Mouse (Mus musculus): ENCODE measurements around the gene Rps13.

The Rps13 gene

GRCm38 (mm10) chr7:116333713-116334668, at the start of gene Rps13:
Gene Rps13, minus strand, starts transcription at chr7:116334195.
- peak; percentile 94 for DNase-seq (ENCODE audit: low read depth, low spot score)

- DNase-seq (ENCODE audit: low read depth, low spot score): peak; percentile 4
Observed at GRCm38 (mm10) chr7:116379181-116379580, 45.2 kb upstream of the Rps13 start.

GRCm38 (mm10) chr7:116374284-116374683, 40.3 kb upstream of the Rps13 start:
- DNase-seq (ENCODE audit: low read depth, low spot score): no peak

- DNase-seq (ENCODE audit: low read depth, low spot score): peak; percentile 87
Observed at GRCm38 (mm10) chr7:116336226-116336625, 2.2 kb upstream of the Rps13 start.

- peak; percentile 21 for DNase-seq (ENCODE audit: low read depth, low spot score)
Observed at GRCm38 (mm10) chr7:116335133-116335532, 1.1 kb upstream of the Rps13 start.

- peak; percentile 32 for DNase-seq (ENCODE audit: low read depth, low spot score)
Observed at GRCm38 (mm10) chr7:116334669-116335038, 659 bp upstream of the Rps13 start.

- no peak for DNase-seq (ENCODE audit: low read depth, low spot score)
Observed at GRCm38 (mm10) chr7:116331246-116331645, 2.7 kb downstream of the Rps13 start.

- DNase-seq (ENCODE audit: low read depth, low spot score): no peak
Observed at GRCm38 (mm10) chr7:116329858-116330257, 4.1 kb downstream of the Rps13 start.

GRCm38 (mm10) chr7:116328777-116329176, 5.2 kb downstream of the Rps13 start:
- DNase-seq (ENCODE audit: low read depth, low spot score): no peak

GRCm38 (mm10) chr7:116327901-116328300, 6.1 kb downstream of the Rps13 start:
- DNase-seq (ENCODE audit: low read depth, low spot score): no peak

GRCm38 (mm10) chr7:116323331-116323964, 10.5 kb downstream of the Rps13 start:
- peak; percentile 56 for DNase-seq (ENCODE audit: low read depth, low spot score)

- DNase-seq (ENCODE audit: low read depth, low spot score): no peak
Observed at GRCm38 (mm10) chr7:116309456-116309855, 24.5 kb downstream of the Rps13 start.

- DNase-seq (ENCODE audit: low read depth, low spot score): no peak
Observed at GRCm38 (mm10) chr7:116308632-116308991, 25.4 kb downstream of the Rps13 start.

GRCm38 (mm10) chr7:116307871-116308631, 25.9 kb downstream of the Rps13 start, which contains the start of gene Plekha7:
Gene Plekha7, minus strand, starts transcription at chr7:116308376.
- DNase-seq (ENCODE audit: low read depth, low spot score): no peak

GRCm38 (mm10) chr7:116307099-116307870, 26.7 kb downstream of the Rps13 start:
- DNase-seq (ENCODE audit: low read depth, low spot score): no peak

- DNase-seq (ENCODE audit: low read depth, low spot score): no peak
Observed at GRCm38 (mm10) chr7:116306601-116307000, 27.4 kb downstream of the Rps13 start.

GRCm38 (mm10) chr7:116301661-116302311, 32.2 kb downstream of the Rps13 start:
- DNase-seq (ENCODE audit: low read depth, low spot score): no peak

GRCm38 (mm10) chr7:116301144-116301543, 32.9 kb downstream of the Rps13 start:
- no peak for DNase-seq (ENCODE audit: low read depth, low spot score)

- DNase-seq (ENCODE audit: low read depth, low spot score): no peak
Observed at GRCm38 (mm10) chr7:116298851-116299250, 35.1 kb downstream of the Rps13 start.

GRCm38 (mm10) chr7:116298389-116298788, 35.6 kb downstream of the Rps13 start:
- DNase-seq (ENCODE audit: low read depth, low spot score): no peak

GRCm38 (mm10) chr7:116294961-116295360, 39.0 kb downstream of the Rps13 start:
- DNase-seq (ENCODE audit: low read depth, low spot score): peak; percentile 4
